Mouse (Mus musculus) heart, adult 2 months (tissue): ENCODE results near the gene Tbc1d2b.

Experiments
- CTCF ChIP-seq: fragments of 200-600 bp; IDR thresholded peaks from 2 replicates; pipeline ENCODE4 v1.8.1; 2022; ENCODE audit warnings: antibody characterized with exemption, mild to moderate bottlenecking, moderate library complexity
- POLR2A ChIP-seq: fragments of 200-500 bp; IDR thresholded peaks from 2 replicates; pipeline ENCODE4 v1.6.1; 2011; ENCODE audit warnings: mild to moderate bottlenecking, low read depth, low read length, control low read depth; ENCODE audit not compliant: insufficient read depth

DNA sequence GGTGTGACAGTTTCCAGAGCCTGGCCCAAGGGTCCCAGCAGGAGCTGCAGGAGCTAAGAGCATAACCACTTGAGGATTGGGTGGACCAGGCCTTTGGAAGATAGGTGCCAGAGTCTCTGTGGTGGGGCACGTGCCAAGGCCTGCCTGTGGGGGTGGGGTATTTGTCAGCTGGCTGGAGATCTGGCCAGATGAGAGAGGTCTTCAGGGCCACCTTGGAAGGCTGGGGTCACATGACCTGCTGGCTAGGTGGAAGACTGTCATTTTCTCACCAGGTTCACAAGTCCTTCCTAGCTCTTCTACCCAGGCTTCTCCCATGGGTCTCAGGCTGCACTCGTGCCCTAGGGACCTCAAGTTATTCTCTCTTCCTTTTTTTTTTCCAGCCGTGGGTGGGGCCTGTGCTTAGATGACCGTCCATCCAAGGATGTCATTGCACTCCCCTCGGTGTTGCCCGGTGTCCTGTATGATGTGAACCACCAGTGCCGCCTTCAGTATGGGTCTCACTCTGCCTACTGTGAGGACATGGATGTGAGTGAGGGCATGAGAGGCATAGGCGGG lies 85.2 kb downstream of the Tbc1d2b start:
- TF ChIP-seq POLR2A (no peak), CTCF (no peak)
